Mouse (Mus musculus) CH12.LX (cell line): ENCODE data around the gene Cyp17a1. TPM values are rescaled to one million over a fixed set of nuclear protein-coding genes. Genes with fewer than 3 reads are reported as not detected.
A peak's percentile ranks its signal among the peaks of the same experiment; 100 is the strongest.

Source experiments
- DNase-seq: peaks from one replicate; pipeline ENCODE4 v3.0.0-alpha.2; 2013; ENCODE audit errors: extremely low read depth
- H3K27ac ChIP-seq: 2 replicates; pipeline ENCODE4 v1.5.1; 2012; ENCODE audit warnings: low read depth, mild to moderate bottlenecking, control low read depth, moderate library complexity; ENCODE audit not compliant: insufficient read depth
- H3K27me3 ChIP-seq: replicated peaks from 2 replicates; pipeline ENCODE3; 2012; ENCODE audit warnings: inconsistent platforms
- H3K36me3 ChIP-seq, 2 experiments: replicated peaks in 1 of 2; 2 replicates each; pipeline versions ENCODE3 to v1.6.1; 2012; ENCODE audit warnings: inconsistent platforms in 1 of 2, low read length in 1 of 2, mild to moderate bottlenecking in 1 of 2, mixed read lengths in 1 of 2, moderate library complexity in 1 of 2; ENCODE audit not compliant: control insufficient read depth in 1 of 2, insufficient read depth in 1 of 2
- H3K4me1 ChIP-seq, 2 experiments: 2 replicates each; pipeline ENCODE4 v1.6.1; 2012; ENCODE audit warnings: inconsistent platforms in 1 of 2, moderate library complexity in 1 of 2; ENCODE audit not compliant: insufficient read depth in 2 of 2, control insufficient read depth in 1 of 2
- H3K4me2 ChIP-seq: 2 replicates; pipeline ENCODE4 v1.6.1; 2012; ENCODE audit warnings: low read depth, mild to moderate bottlenecking, control low read depth; ENCODE audit not compliant: poor library complexity, insufficient read depth, severe bottlenecking
- H3K4me3 ChIP-seq, 3 experiments: fragments of 150-350 bp in 1 of 3; sonication (generic) in 1 of 3; replicated peaks in 1 of 3; 2 replicates each; pipeline versions ENCODE3 to v1.5.1; 2011 to 2012; ENCODE audit warnings: low read depth in 2 of 3, low read length in 2 of 3, mild to moderate bottlenecking in 2 of 3, moderate library complexity in 2 of 3, control low read depth in 1 of 3, improper control_type of control experiment in 1 of 3, inconsistent platforms in 1 of 3, mixed read lengths in 1 of 3; ENCODE audit not compliant: poor library complexity in 1 of 3
- H3K79me2 ChIP-seq: replicated peaks from 2 replicates; pipeline ENCODE4 v1.6.1; 2012; ENCODE audit warnings: mild to moderate bottlenecking, moderate library complexity; ENCODE audit not compliant: control insufficient read depth, poor library complexity, insufficient read depth, severe bottlenecking; ENCODE audit errors: extremely low read depth
- H3K9ac ChIP-seq: 2 replicates; pipeline ENCODE4 v1.6.1; 2012; ENCODE audit warnings: low read depth, mild to moderate bottlenecking, control low read depth, moderate library complexity; ENCODE audit not compliant: insufficient read depth
- H3K9me3 ChIP-seq: replicated peaks from 2 replicates; pipeline ENCODE3; 2012; ENCODE audit warnings: low read length, inconsistent platforms, mixed read lengths
- BHLHE40 ChIP-seq: IDR thresholded peaks from 2 replicates; pipeline ENCODE4 v1.6.1; 2011; ENCODE audit warnings: mild to moderate bottlenecking, low read depth, low read length, improper control_type of control experiment
- ELF1 ChIP-seq: IDR thresholded peaks from 2 replicates; pipeline ENCODE4 v1.6.1; 2014; ENCODE audit warnings: low read depth, mild to moderate bottlenecking, inconsistent platforms, low read length, improper control_type of control experiment
- ETS1 ChIP-seq: conservative IDR thresholded peaks from 2 replicates; pipeline ENCODE4 v1.6.1; 2012; ENCODE audit warnings: low read depth, mild to moderate bottlenecking, inconsistent platforms, low read length, improper control_type of control experiment, moderate library complexity
- GABPA ChIP-seq: IDR thresholded peaks from 2 replicates; pipeline ENCODE4 v1.6.1; 2012; ENCODE audit warnings: low read depth, low read length, improper control_type of control experiment, inconsistent platforms; ENCODE audit not compliant: insufficient replicate concordance
- HCFC1 ChIP-seq: IDR thresholded peaks from 2 replicates; pipeline ENCODE4 v1.6.1; 2012; ENCODE audit warnings: low read depth, mild to moderate bottlenecking, inconsistent platforms, low read length, improper control_type of control experiment
- IRF4 ChIP-seq: IDR thresholded peaks from 2 replicates; pipeline ENCODE4 v1.6.1; 2014; ENCODE audit warnings: low read depth, mild to moderate bottlenecking, inconsistent platforms, low read length, improper control_type of control experiment
- JUN ChIP-seq: IDR thresholded peaks from 2 replicates; pipeline ENCODE4 v1.6.1; 2011; ENCODE audit warnings: low read depth, mild to moderate bottlenecking, low read length, improper control_type of control experiment, moderate library complexity; ENCODE audit not compliant: insufficient read depth
- KAT2A ChIP-seq: IDR thresholded peaks from 2 replicates; pipeline ENCODE4 v1.6.1; 2012; ENCODE audit warnings: low read length, improper control_type of control experiment, inconsistent platforms; ENCODE audit not compliant: insufficient replicate concordance
- MAX ChIP-seq: IDR thresholded peaks from 2 replicates; pipeline ENCODE4 v1.6.1; 2011; ENCODE audit warnings: low read length, improper control_type of control experiment
- MEF2A ChIP-seq: IDR thresholded peaks from 2 replicates; pipeline ENCODE4 v1.6.1; 2014; ENCODE audit warnings: low read depth, mild to moderate bottlenecking, inconsistent platforms, low read length, improper control_type of control experiment, borderline replicate concordance
- MXI1 ChIP-seq: IDR thresholded peaks from 2 replicates; pipeline ENCODE4 v1.6.1; 2011; ENCODE audit warnings: mild to moderate bottlenecking, low read depth, low read length, improper control_type of control experiment
- NELFE ChIP-seq: IDR thresholded peaks from 2 replicates; pipeline ENCODE4 v1.6.1; 2011; ENCODE audit warnings: low read depth, low read length, improper control_type of control experiment
- NRF1 ChIP-seq: IDR thresholded peaks from 2 replicates; pipeline ENCODE4 v1.6.1; 2014; ENCODE audit warnings: low read depth, mild to moderate bottlenecking, inconsistent platforms, low read length, improper control_type of control experiment, moderate library complexity
- POLR2A ChIP-seq: IDR thresholded peaks from 2 replicates; pipeline ENCODE4 v1.6.1; 2011; ENCODE audit warnings: low read depth, mild to moderate bottlenecking, improper control_type of control experiment, low read length
- POLR2AphosphoS2 ChIP-seq: IDR thresholded peaks from 2 replicates; pipeline ENCODE4 v1.6.1; 2011; ENCODE audit warnings: low read depth, low read length, improper control_type of control experiment
- RAD21 ChIP-seq: IDR thresholded peaks from 2 replicates; pipeline ENCODE4 v1.6.1; 2011; ENCODE audit warnings: low read depth, mild to moderate bottlenecking, low read length, improper control_type of control experiment, moderate library complexity
- SIN3A ChIP-seq: IDR thresholded peaks from 2 replicates; pipeline ENCODE4 v1.6.1; 2012; ENCODE audit warnings: low read length, improper control_type of control experiment, inconsistent platforms
- SMC3 ChIP-seq: IDR thresholded peaks from 2 replicates; pipeline ENCODE4 v1.6.1; 2011; ENCODE audit warnings: low read depth, low read length, improper control_type of control experiment
- TBP ChIP-seq: conservative IDR thresholded peaks from 2 replicates; pipeline ENCODE4 v1.6.1; 2011; ENCODE audit warnings: low read depth, low read length, improper control_type of control experiment
- UBTF ChIP-seq: IDR thresholded peaks from 2 replicates; pipeline ENCODE4 v1.6.1; 2012; ENCODE audit warnings: low read depth, mild to moderate bottlenecking, inconsistent platforms, low read length, improper control_type of control experiment, moderate library complexity
- USF1 ChIP-seq: IDR thresholded peaks from 2 replicates; pipeline ENCODE4 v1.6.1; 2014; ENCODE audit warnings: low read depth, mild to moderate bottlenecking, inconsistent platforms, low read length, improper control_type of control experiment
- USF2 ChIP-seq: conservative IDR thresholded peaks from 2 replicates; pipeline ENCODE4 v1.6.1; 2011; ENCODE audit warnings: low read depth, low read length, improper control_type of control experiment
- ZKSCAN1 ChIP-seq: IDR thresholded peaks from 2 replicates; pipeline ENCODE4 v1.6.1; 2012; ENCODE audit warnings: low read depth, inconsistent platforms, low read length, improper control_type of control experiment, borderline replicate concordance
- ZMIZ1 ChIP-seq: IDR thresholded peaks from 2 replicates; pipeline ENCODE4 v1.6.1; 2012; ENCODE audit warnings: low read depth, mild to moderate bottlenecking, inconsistent platforms, low read length, improper control_type of control experiment
- ZNF384 ChIP-seq: IDR thresholded peaks from 2 replicates; pipeline ENCODE4 v1.6.1; 2012; ENCODE audit warnings: low read depth, low read length, improper control_type of control experiment, inconsistent platforms
- dilution Hi-C: fragments of 300-500 bp; cut with MboI; formaldehyde crosslinking; loops from 2 replicates; pipeline ENCODE4 v1.14.3; 2020; ENCODE audit warnings: low sequenced_read_pairs; ENCODE audit not compliant: extremely low pct_unique_long_range_greater_than_20kb, extremely low pct_ligation_motif_present
- in situ Hi-C: fragments of 300-500 bp; cut with MboI; formaldehyde crosslinking; loops from 3 replicates; pipeline ENCODE4 v1.14.3; 2019; ENCODE audit warnings: low sequenced_read_pairs, low pct_ligation_motif_present, low pct_unique_long_range_greater_than_20kb, mixed read lengths
- polyA plus RNA-seq: library from polyadenylated mRNA; unstranded; fragments of >175 nt; gene quantifications from 2 replicates; pipeline ENCODE4 v1.2.1, GENCODE M21; 2012; ENCODE audit warnings: low read depth; ENCODE audit not compliant: insufficient read length
- total RNA-seq, 2 experiments: library from RNA; depleted of rRNA; stranded (reverse); fragments of 300-350 nt in 1 of 2; fragments of >200 nt in 1 of 2; gene quantifications; 2 replicates each; pipeline ENCODE4 v1.2.3; 2012 to 2014

Cyp17a1 gene
- total and polyA plus RNA-seq, 3 experiments = not detected

DNA sequence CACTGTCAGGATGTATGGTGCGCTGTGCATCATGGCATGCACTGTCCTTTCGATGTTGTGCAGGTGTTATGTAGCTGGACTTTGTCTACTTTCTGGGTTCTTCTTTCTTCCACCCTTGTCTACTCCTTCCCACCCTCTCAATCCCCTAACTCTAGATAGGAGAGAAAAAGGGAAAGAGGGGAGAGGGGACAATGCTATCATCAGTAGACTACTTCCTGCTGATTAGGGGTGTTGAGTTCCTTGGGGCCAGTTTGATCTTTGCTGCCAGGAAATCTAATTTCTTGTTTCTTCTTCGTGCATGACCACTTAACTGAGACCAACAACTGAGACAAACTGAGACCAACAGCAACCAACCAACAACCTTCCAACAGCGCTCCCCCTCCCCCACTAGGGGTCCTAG, 37.6 kb upstream of the Cyp17a1 start:
- Histone ChIP-seq H3K36me3 (peaks cover 11 to 51% of the 10 kb centered on the region in 2 experiments), H3K9me3 (no peaks in the 10 kb centered on the region), H3K27me3 (no peaks in the 10 kb centered on the region)
- in situ Hi-C loops = no loop called here
- no peak for TF ChIP-seq UBTF
- TF ChIP-seq ZMIZ1 = no peak
- no peak for TF ChIP-seq TBP
- TF ChIP-seq ELF1 = no peak
- TF ChIP-seq POLR2AphosphoS2 = no peak
- no peak for TF ChIP-seq POLR2A
- TF ChIP-seq NRF1 = no peak
- TF ChIP-seq ZNF384 = no peak
- TF ChIP-seq HCFC1 = no peak
- TF ChIP-seq, all 38 proteins: peak for 0
- H3K27ac ChIP-seq = no peak overlapping the region
- no peaks in the 10 kb centered on the region for H3K79me2 ChIP-seq
- dilution Hi-C loops = no loop called here
- H3K4me1 ChIP-seq = peaks cover 12 to 29% of the 10 kb centered on the region in 2 experiments
- DNase-seq = no peak
- no peak overlapping the region for H3K4me2 ChIP-seq
- no peak overlapping the region for H3K9ac ChIP-seq
- H3K4me3 ChIP-seq = no peak overlapping the region

DNA sequence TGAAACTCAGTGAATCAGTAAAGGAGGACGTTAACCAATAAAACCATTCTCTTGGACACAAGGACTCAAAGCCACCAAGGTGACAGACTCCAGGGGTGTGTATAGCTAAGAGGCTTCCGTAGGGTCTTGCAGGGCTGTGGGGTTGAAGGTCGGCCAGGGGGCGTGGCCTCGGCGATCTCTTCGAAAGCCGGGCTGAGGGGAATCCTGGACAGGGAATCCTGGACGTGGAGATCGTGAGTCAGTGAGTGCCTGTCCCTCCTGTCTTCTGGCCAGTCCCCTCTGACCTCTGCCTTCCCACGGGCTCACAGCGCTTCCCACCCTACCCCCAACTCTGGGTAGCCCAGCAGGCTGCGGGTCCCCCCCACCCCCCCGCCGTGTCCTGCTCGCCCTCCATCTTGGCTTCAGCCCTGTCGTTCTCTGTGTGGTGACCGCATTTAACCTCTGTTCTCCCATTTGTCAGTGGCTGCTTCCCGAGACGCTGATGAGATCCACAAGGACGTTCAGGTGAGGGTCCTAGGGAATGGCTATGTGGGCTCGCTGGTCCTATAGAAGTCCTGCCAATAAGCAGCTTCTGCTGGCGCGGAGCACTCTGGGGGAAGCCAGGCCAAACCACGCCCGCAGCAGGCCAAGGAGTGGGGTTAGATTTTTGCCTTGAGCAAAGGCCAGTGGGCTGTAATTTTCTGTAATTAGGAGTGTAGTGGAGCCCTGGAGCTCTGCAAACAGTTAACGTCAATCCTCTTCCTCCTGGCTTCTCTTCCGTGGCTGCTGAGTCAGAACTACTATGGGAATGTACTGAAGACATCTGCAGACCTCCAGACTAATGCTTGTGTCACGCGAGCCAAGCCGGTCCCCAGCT, 34.6 kb upstream of the Cyp17a1 start, which contains the start of gene As3mt:
As3mt (plus strand) TSS at position 163 of the 856 bp plus-strand sequence.
- Histone ChIP-seq H3K9me3 (no peaks in the 10 kb centered on the region), H3K79me2 (no peaks in the 10 kb centered on the region), H3K4me3 (peak within 1 kb of the TSS; percentile 50 to 57 (median 55)), H3K4me1 (peaks cover 14 to 30% of the 10 kb centered on the region in 2 experiments), H3K27me3 (no peaks in the 10 kb centered on the region), H3K27ac (no peak within 1 kb of the TSS), H3K9ac (peak within 1 kb of the TSS; percentile 75), H3K4me2 (peak within 1 kb of the TSS; percentile 46), H3K36me3 (peaks cover 0 to 34% of the 10 kb centered on the region in 2 experiments)
- DNase-seq = no peak
- dilution Hi-C loops (no loop called here), in situ Hi-C loops (no loop called here)
- TF ChIP-seq KAT2A (0 out of 2 replicates have a peak, but pooled peaks have one; percentile 18), USF1 (no peak), JUN (no peak), GABPA (no peak), IRF4 (no peak), RAD21 (no peak), SIN3A (0 out of 2 replicates have a peak, but pooled peaks have one; percentile 27), MAX (0 out of 2 replicates have a peak, but pooled peaks have one; percentile 43), BHLHE40 (peak; percentile 43), MEF2A (no peak), MXI1 (no peak; the same call in 1 of the 2 replicates), ETS1 (0 out of 2 replicates have a peak, but pooled peaks have one; percentile 5), USF2 (no peak), ZMIZ1 (peak; percentile 44; the same call in 1 of the 2 replicates), POLR2A (peak; percentile 24), SMC3 (no peak), ZKSCAN1 (no peak), ELF1 (0 out of 2 replicates have a peak, but pooled peaks have one; percentile 7), NELFE (no peak), TBP (0 out of 2 replicates have a peak, but pooled peaks have one; percentile 16), HCFC1 (peak; percentile 17; the same call in 1 of the 2 replicates)
